Comparison of ENCODE assay signal across 8 mouse cellular contexts in the genomic region with DNA sequence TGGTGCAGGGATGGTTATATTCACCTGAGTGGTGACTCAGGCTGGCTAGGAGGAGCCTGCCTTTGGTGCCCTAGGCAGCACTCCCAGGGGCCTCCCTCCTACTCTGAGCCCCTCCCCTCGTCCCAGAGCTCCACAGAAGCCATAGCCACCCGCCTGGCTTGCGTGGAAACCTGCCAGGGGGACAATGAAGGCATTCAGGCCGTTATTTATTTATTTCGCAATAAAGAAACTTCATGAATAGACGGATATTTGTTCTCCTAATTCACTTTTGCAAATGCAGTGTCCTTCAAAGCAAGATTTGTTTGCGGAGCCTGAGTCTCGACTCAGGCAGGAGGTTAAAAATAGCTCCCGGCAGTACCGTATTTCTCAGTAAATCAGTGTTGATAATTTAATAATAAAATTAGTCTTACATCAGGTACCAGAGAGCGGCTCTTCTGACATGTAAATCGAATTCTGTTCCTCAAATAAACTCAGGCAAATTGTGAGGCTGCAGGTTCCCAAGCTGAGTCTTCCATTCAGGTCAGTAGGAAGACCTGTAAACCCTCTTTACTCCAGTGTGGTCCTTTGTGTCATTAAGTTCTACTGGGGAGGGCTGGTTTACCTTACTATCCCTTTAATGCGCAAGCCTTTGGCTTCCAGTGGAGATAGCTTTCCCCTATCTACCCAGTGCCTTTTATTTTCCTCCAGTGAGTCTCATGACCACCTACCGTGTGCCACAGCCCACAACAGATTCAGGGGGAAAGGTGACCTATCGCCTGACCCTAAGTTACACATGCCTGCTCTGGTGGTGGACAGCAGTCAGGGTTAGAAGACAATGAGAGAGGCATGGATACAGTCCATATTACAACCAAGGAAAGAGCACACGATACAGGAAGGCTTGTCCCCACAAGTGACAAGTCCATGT. TPM values are rescaled to one million over a fixed set of nuclear protein-coding genes. Genes with fewer than 3 reads are reported as not detected.
DNase-seq lines count a peak whose midpoint lies in the region; ATAC-seq and TF ChIP-seq lines count a peak whose summit lies in the region.

No protein-coding gene starts in this region.

- H3K4me3 ChIP-seq in intestine, embryonic 16.5 days (ENCODE audit: low read length) = 0 out of 2 replicates have a peak overlapping the region, but pooled peaks have one; percentile 7
- no peak overlapping the region for H3K4me3 ChIP-seq in limb, embryonic 11.5 days (ENCODE audit: low read depth, low read length)
- no peak overlapping the region for H3K4me3 ChIP-seq in midbrain, embryonic 15.5 days
- H3K4me3 ChIP-seq in thymus, adult 2 months (ENCODE audit: control insufficient read depth, insufficient read depth, low read length) = no peak overlapping the region

- H3K27ac ChIP-seq in intestine, embryonic 16.5 days (ENCODE audit: low read length) = no peak overlapping the region
- H3K27ac ChIP-seq in limb, embryonic 11.5 days (replicated peaks; ENCODE audit: low read depth, low read length) = no peak overlapping the region
- H3K27ac ChIP-seq in midbrain, embryonic 15.5 days = no peak overlapping the region
- no peak overlapping the region for H3K27ac ChIP-seq in thymus, adult 2 months (ENCODE audit: control insufficient read depth, insufficient read depth, low read length)

- no peaks in the 10 kb centered on the region for H3K36me3 ChIP-seq in intestine, embryonic 16.5 days (ENCODE audit: control insufficient read depth, insufficient read depth, low read length)
- no peaks in the 10 kb centered on the region for H3K36me3 ChIP-seq in limb, embryonic 11.5 days (ENCODE audit: control insufficient read depth, insufficient read depth, low read length)
- no peaks in the 10 kb centered on the region for H3K36me3 ChIP-seq in midbrain, embryonic 15.5 days (replicated peaks)
- no peaks in the 10 kb centered on the region for H3K36me3 ChIP-seq in thymus, adult 2 months (ENCODE audit: control insufficient read depth, insufficient read depth, low read length)

- no peak for TF ChIP-seq CTCF in thymus, adult 2 months (IDR thresholded peaks at IDR 0.05; ENCODE audit: borderline replicate concordance, control insufficient read depth, extremely low read depth, insufficient read depth, low read length, poor library complexity)

- no peaks in the 10 kb centered on the region for H3K4me1 ChIP-seq in intestine, embryonic 16.5 days (ENCODE audit: control insufficient read depth, insufficient read depth, low read length)
- no peaks in the 10 kb centered on the region for H3K4me1 ChIP-seq in limb, embryonic 11.5 days (ENCODE audit: control insufficient read depth, insufficient read depth, low read length)
- H3K4me1 ChIP-seq in midbrain, embryonic 15.5 days = peaks cover 8% of the 10 kb centered on the region
- no peaks in the 10 kb centered on the region for H3K4me1 ChIP-seq in thymus, adult 2 months (replicated peaks; ENCODE audit: control insufficient read depth, insufficient read depth, low read length)

- 11% methylated on average over 16 of the region's 16 CpGs for WGBS in intestine, embryonic 16.5 days
- 16% methylated on average over 16 of the region's 16 CpGs for WGBS in limb, embryonic 11.5 days
- 8% methylated on average over 16 of the region's 16 CpGs for WGBS in midbrain, embryonic 15.5 days
- WGBS in thymus, adult 2 months = 28% methylated on average over 16 of the region's 16 CpGs

- H3K9me3 ChIP-seq in intestine, embryonic 16.5 days (ENCODE audit: control insufficient read depth, low read length) = no peaks in the 10 kb centered on the region
- H3K9me3 ChIP-seq in limb, embryonic 11.5 days (ENCODE audit: control insufficient read depth, low read length) = no peaks in the 10 kb centered on the region
- H3K9me3 ChIP-seq in midbrain, embryonic 15.5 days = no peaks in the 10 kb centered on the region

- ATAC-seq in intestine, embryonic 16.5 days = peak; percentile 92
- ATAC-seq in limb, embryonic 11.5 days (ENCODE audit: insufficient number of reproducible peaks, low FRiP score, low TSS enrichment, low read depth) = peak; percentile 77; the same call in 1 of the 2 replicates
- peak; percentile 85 for ATAC-seq in midbrain, embryonic 15.5 days (replicated peaks)
- ATAC-seq in megakaryocyte progenitor cell, adult 5-6 weeks (replicated peaks; ENCODE audit: poor library complexity) = no peak

- no peak overlapping the region for H3K9ac ChIP-seq in intestine, embryonic 16.5 days (ENCODE audit: low read depth, low read length)
- H3K9ac ChIP-seq in limb, embryonic 11.5 days (ENCODE audit: low read length) = no peak overlapping the region
- H3K9ac ChIP-seq in midbrain, embryonic 15.5 days = no peak overlapping the region

- peak overlapping the region; percentile 37; the same call in 1 of the 2 replicates for H3K4me2 ChIP-seq in intestine, embryonic 16.5 days (ENCODE audit: low read depth, low read length)
- H3K4me2 ChIP-seq in limb, embryonic 11.5 days (ENCODE audit: low read depth, severe bottlenecking) = 0 out of 2 replicates have a peak overlapping the region, but pooled peaks have one; percentile 12
- peak overlapping the region; percentile 29 for H3K4me2 ChIP-seq in midbrain, embryonic 15.5 days

- no peaks in the 10 kb centered on the region for H3K27me3 ChIP-seq in intestine, embryonic 16.5 days (replicated peaks; ENCODE audit: control insufficient read depth, insufficient read depth, low read length)
- no peaks in the 10 kb centered on the region for H3K27me3 ChIP-seq in limb, embryonic 11.5 days (ENCODE audit: control insufficient read depth, insufficient read depth, low read length)
- H3K27me3 ChIP-seq in midbrain, embryonic 15.5 days (replicated peaks) = no peaks in the 10 kb centered on the region
- H3K27me3 ChIP-seq in thymus, adult 2 months (ENCODE audit: control insufficient read depth, insufficient read depth, low read length) = no peaks in the 10 kb centered on the region

- peak; percentile 18 for DNase-seq in adipocyte (ENCODE audit: low spot score)
- peak; percentile 24 for DNase-seq in cerebellum, adult 9-11 months
- DNase-seq in frontal cortex, postnatal 36 days (ENCODE audit: low spot score in 2 of 2) = peak; percentile 23 to 35
- peak; percentile 38 for DNase-seq in limb, embryonic 11.5 days (ENCODE audit: low spot score)
- DNase-seq in thymus, adult 2 months = no peak

- no peak for TF ChIP-seq POLR2A in thymus, adult 2 months (IDR thresholded peaks at IDR 0.05; ENCODE audit: control insufficient read depth, extremely low read depth, insufficient read depth, low read length, poor library complexity)

RNA-seq across cellular contexts. Expression of gene C1ql2, which starts 17.2 kb away (rescaled TPM):
- polyA plus RNA-seq in intestine, embryonic 16.5 days (2015; fragmentation: Nextera tagmentation; extraction: Ambion mirVana) = not detected in 2 replicates
- polyA plus RNA-seq in limb, embryonic 11.5 days (2014; fragmentation: Nextera tagmentation; extraction: Ambion mirVana) = not detected in 2 replicates
- 17.9 and 21.7 TPM in 2 replicates for polyA plus RNA-seq in midbrain, embryonic 15.5 days (2015; fragmentation: Nextera tagmentation; extraction: Ambion mirVana)
- not detected in 2 replicates for total RNA-seq in megakaryocyte progenitor cell, adult 5-6 weeks (2015)
- not detected in 2 replicates for total RNA-seq in megakaryocyte progenitor cell, adult 5-6 weeks (2017)
- 0.11 and 0.28 TPM in 2 replicates for polyA plus RNA-seq in thymus, adult 2 months (2012; rRNA removed)

Comparison
In these comparisons a context has a peak if more than half of its experiments do, and no peak if none do; other contexts are left out.
1. RNA of gene C1ql2, which starts 17.2 kb away (polyA plus RNA-seq): 17.9 to 21.7 TPM in midbrain, embryonic 15.5 days; 0.11 to 0.28 TPM in thymus, adult 2 months, not detected in intestine, embryonic 16.5 days and not detected in limb, embryonic 11.5 days; every median in the first group is over 10 times any median in the second.
2. Peak in every context shown above with its lines, with median percentiles within 50 percentile points of each other: H3K4me2 ChIP-seq.